Mouse (Mus musculus): Measurements from ENCODE around the gene Ptprd.

Ptprd gene

DNA sequence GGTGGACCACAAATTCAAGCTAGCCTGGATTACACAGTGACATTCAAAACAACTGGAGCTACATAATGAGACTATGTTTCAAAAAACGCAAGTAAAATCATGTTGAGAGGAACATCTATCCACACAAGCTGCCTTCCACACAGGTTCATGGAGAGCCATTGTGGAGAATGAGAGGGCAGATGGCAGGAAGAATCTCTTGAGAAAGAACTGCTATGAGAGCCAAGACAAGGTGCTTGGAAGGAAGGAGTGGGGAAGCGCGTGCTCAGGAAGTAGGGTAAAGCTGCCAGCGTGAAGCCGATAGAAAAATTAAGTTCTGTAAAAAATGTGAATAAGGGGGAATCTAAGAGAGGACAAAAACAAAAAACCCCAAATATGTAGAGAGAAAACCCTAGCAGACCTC is 1808.5 kb downstream of the Ptprd start:
- DNase-seq (ENCODE audit: low spot score in 2 of 2): no peak

DNA sequence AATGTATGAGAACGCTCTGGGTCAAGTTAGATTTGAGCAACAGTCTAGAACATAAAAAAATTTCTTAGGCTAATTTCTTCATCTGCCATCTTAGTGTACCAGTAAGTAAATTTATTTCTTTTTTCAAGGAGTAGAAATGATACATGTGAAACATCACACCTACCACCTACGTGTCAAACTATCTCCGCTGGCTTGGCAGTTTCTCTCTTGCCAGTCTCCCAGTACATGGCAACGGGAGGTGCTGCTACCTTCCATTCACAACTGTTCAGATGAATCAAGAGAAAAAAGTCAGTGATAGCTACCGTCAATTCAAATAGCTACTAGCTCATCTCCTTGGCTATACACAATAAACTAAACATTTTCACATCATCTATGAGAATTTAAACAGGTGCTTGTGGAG is 1823.9 kb downstream of the Ptprd start:
- no peak for DNase-seq (ENCODE audit: low spot score in 2 of 2)

DNA sequence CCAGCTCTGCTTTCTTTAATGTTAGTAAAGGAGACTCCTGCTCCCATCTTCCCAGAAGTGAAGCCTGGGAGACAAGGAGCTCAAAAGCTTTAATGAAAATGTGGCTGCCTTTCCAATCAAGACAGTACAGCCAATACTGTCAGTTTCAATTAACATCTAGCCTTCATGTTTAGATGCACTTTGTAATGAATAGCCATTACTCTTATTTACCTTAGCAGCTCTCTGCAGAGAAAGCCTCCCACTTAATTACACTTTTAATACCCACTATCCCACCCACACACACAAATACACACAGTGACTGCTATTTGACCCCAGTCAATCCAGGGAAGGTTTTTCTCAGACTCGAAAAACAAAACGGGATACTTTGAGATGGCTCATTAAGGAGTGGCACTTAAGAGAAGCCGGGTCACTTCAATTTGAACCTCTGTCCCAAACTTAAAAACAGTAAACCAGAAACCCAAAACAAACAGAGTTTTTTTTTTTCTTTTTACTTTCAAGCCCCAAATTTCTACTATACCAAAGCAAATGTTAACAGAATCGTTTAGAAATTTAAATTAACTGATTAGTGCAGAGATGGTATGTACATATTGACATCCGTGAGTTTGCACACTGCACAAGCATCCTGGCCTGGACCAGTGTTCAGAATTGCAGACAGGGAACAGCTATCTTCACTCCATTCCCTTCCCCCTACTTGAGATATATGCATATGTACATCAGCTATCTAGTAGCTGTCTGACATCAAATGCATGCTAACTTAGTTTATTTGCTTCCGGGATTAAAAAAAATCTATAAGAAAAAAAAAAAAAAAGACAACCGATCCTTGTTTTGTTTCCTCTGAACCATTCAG is 1824.6 kb downstream of the Ptprd start:
- DNase-seq (ENCODE audit: low spot score in 2 of 2): no peak

DNA sequence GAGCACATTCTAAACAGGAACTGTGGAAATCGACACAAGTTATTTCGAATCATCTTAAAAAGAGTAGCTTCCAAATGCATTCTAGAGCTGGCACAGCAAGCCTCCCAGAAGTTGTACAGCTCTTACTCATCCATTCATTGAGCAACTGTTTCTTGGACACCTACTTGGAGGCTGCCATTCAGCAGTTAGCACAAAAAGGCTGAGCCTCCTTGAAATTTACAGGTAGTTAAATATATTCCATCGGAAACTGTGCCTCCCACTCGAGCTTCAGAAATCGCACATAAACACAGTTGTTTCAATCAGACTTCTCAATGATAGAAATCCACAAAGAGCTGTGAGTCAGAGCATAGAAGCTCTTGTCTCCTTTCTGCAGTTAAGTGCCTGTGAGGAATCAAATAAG is 1825.9 kb downstream of the Ptprd start:
- no peak for DNase-seq (ENCODE audit: low spot score in 2 of 2)

DNA sequence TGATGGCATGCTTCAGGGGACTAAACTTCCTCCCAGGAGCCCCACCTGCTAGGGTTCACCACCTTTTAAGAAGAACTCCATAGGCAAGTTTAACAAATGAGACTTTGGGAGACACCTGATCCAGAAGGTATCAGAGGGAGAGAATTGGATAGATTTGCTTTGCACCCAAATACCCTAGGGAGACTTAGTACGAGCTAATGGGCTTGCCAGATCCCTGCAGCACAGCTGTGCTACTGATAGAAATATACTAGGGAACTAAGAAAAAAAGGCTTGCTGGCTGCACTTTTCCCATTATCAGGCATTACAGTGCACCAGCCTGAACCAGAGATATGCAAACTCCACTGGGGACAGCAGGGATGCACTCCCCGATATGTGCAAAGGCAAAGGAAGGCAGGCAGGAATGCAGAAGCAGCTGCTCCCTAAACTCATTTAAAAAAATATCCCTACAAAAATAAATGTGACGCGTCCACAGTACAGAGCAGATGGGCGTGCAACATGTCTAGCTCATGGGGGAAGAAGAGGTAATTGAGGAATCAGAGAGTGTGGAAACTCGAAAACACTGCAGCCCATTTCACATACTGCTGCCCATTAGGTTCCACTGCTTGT is 1831.3 kb downstream of the Ptprd start:
- no peak for DNase-seq (ENCODE audit: low spot score in 2 of 2)

DNA sequence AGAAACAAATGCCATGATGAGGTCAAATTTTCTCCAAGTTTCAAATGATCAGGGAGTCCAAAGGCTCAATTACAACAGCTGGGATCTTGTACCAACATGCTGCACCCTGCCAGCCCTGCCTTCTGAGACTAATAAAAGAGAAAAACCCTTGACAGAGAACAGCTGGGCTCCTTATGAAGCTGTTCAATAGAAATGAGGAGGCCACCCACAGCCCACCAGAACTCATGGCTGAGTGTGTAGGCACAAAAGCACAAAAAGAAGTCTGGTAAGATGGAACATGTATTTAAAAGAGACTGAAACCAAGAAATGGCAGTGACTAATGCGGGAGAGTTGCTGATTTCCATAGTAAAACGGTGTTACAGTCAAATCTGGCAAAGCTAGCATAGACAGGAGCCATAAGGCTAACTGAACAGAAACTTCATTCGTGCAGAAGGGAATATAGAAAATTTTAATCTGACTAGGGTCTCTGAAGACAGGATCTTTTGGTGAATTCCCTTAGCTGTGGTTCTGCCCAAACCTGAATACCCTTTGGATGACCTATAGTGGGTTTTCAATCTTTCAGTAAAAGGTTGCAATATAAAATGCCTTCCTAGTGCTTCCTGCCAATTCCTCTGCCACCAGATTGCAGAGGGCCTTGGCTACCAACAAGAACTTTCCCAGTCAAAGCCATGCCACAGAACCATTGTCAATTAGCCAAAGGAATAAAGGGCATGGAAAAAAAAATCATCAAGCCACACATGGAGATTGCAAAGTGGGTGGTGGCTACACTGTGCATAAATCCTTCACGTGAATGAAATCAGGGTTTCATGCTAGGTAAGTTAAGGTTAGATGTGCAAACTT is 1841.5 kb downstream of the Ptprd start:
- no peak for DNase-seq (ENCODE audit: low spot score in 2 of 2)

DNA sequence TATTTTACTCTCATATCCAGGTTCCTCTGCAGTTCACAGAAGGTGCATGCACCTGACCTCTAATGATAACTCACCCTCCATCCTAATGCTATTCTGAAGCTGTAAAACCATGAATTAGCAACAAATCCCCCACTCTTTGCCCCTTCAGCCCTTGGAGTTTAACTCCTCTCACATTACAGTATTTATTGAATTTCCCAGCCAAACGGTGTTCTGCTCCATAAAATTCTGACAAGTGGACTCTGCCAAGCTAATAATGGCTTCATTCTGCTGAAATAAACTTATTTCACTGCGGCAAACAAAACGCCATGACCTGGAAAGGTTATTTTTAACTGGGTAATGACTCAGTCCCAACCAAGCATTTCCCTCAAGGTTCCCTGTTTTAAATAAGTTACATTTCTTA is 1842.7 kb downstream of the Ptprd start:
- no peak for DNase-seq (ENCODE audit: low spot score in 2 of 2)

DNA sequence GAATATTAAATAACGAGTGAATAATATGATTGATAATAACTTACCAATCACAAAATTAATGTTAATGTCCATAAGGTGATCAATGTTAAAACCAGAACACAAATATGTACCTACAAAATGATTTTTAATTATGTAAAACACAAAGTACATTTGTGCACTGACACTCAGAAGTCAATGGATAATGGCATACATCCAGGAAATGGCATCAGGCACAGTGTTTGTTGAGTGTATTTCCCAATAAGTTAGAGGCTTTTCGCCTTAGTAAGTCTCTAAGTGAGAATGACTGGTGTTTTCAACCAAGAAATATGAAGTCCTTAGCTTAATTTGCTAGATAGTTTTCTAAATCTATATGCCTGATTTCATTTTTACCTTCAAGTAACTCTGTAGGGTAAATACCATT is 1843.5 kb downstream of the Ptprd start:
- DNase-seq (ENCODE audit: low spot score in 2 of 2): no peak

DNA sequence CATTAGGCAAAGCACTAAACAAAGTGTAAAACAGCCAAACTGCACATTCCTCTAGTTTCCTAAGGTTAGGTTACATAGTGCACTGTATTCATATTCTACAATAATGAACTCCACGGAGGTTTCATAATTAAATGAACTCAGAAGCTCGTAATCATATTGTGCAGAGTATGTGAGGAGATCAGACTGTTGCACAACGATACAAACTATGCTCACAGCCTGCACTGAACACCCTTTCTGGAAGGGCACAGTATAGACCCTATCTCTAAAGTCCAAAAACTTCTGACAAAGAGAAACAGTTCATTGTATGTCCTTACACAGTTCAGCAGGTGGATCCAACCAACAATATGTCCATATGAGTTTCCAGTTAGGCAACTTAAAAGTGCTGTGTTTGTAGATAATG is 1844.5 kb downstream of the Ptprd start:
- no peak for DNase-seq (ENCODE audit: low spot score in 2 of 2)

DNA sequence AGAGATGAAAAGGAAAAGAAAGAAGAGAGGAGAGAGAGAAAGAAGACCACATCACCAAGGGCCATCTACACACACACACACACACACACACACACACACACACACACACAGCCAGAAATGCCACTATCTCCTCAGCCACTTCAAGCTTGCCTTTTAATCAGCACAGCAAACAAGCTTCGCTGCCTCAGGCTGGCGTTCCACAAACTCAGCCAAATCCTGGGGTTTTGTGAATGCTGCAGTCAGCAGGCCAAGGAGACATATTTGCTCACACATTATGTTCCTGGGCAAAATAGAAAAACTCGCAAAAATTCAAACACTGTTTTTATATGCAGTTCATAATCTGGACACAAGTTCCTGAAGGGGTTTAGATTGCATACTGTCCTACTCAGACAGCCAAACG is 1845.9 kb downstream of the Ptprd start:
- no peak for DNase-seq (ENCODE audit: low spot score in 2 of 2)

DNA sequence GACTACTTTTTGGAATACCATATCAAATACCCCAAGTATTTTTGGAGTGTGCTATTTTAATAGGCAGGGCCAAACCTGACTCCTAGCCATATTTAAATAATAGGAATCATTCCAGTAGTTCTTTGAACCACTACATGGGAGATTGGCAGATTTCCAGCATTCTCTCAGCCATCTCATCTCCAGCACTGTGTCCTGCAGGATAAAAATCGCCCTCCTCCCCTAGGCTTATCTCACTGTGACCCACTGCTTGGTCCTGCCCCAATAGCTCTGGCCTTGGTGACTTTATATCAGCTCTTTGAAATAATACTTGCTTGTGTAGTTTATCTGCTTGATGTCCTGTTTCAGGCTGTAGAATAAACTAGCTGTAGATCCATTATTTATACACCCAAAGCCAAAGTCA is 1850.2 kb downstream of the Ptprd start:
- no peak for DNase-seq (ENCODE audit: low spot score in 2 of 2)

DNA sequence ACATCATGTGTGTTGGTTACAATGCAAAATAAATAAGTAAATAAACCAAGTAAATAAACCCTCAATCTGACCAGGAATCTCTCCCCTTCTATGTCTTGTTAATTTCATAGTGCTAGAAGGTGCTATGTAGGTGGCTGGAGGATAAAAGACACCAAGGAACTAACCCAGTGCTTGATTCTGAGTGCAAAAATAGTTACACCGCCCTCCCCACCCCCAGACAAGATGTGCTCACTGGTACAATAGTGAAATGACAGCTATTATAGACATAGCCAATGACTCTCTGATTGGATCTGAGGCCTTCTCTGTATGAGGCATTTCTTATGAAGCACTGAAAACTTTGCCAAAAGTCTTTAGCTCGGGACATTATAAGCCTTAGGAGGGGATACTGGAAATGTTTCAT is 1857.6 kb downstream of the Ptprd start:
- DNase-seq (ENCODE audit: low spot score in 2 of 2): no peak

DNA sequence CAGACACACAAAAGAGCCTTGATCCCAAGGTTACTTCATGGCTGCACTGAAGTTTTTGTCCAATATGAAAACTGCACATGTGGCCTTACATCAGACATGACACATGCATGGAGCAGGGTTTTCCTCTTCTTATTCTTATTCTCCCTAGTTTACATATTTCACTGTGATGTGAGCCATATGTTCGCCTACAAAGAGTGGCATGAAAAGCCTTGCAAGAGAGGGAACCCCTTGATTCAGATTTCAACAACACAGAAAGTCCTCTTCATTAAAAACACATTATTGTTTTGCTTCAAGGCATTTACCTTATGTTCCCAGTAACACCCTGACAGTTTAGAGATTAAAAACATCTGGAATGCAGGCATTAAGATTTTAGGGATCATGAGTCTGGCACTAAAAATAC is 1859.3 kb downstream of the Ptprd start:
- no peak for DNase-seq (ENCODE audit: low spot score in 2 of 2)

DNA sequence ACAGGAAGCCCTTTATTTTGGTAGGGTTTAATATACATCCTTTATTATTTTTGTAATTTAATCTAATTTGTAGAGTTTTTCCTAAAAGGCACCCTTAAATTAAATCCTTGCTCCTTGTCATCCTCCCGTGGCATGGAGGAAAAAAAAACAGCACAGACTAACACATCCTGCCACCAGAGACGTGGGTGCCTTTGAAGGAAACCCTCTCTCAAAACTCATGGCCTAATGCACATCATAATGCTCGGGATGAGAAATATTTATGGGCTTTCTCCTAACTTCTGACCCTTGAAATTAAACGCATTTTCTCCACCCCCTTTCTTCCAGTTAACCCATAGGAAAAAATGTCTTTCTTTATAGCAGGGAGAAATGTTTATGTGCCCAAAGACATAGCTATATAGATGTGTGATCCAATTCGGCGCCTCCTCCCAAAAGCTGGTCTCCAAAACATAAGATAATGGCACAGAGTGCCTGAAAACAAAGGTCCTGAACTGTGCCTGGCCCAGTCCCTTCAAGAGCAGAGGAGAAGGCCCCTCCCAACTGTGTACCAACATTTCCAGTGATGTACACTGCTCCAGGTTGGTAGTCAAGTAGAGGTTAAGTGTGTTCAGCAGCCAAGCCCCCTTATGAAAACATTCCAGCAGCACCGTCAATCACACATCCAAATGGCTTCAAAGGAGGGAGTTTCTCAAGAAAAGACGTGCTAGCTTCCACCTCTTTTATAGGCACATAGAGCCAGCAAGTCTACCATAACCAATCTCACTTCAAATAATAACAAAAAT is 1860.4 kb downstream of the Ptprd start:
- no peak for DNase-seq (ENCODE audit: low spot score in 2 of 2)

DNA sequence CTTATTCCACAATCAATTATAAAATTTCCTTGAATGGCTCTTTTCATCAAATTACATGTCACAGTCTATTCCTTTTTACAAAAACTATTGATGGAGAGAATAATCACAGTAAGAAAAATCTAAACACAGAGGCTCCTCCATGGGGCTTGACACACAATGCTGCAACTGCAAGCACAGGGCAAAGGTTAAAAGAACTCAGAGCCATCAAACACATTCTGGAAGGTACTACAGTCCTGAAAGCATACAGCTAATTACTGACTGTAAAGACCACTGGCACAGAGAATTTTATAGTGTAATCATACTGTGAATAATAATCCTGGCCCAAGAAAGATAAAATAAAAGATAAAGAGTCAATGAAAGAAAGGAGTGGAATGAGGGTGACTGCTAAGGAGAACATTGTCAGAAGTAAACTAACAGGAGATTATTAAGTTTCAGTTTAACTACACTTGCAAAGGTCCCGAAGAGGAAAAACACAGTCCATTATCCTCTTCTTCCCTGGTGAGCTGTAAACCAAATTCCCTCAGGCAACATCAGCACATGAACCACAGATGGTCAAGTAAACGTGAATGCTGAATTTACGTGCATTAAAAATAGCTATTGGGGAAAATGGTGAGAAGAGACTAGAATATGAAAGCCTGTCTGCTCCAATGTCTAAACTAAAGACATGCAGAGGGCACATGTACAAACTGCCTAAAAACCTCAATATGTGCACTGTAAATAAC is 1861.4 kb downstream of the Ptprd start:
- no peak for DNase-seq (ENCODE audit: low spot score in 2 of 2)

DNA sequence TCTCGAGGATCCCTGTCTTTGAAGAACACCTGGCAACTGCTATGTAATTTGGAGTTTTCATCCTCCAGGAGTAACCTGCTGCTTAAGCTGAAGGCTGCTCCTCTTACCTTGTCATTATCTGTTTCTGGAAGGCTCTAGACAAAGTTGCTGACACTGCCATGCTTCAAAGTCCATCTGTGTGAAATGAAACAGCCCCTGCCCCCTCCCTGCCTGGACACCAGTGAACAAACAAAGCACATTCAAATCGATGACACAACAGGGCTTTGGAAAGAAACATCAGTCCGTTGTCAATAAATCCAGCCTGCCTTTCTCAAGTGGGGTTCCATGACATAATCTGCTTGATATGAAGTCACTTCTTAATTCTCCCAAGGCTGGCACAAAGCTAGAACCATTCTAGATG is 1867.7 kb downstream of the Ptprd start:
- no peak for DNase-seq (ENCODE audit: low spot score in 2 of 2)

DNA sequence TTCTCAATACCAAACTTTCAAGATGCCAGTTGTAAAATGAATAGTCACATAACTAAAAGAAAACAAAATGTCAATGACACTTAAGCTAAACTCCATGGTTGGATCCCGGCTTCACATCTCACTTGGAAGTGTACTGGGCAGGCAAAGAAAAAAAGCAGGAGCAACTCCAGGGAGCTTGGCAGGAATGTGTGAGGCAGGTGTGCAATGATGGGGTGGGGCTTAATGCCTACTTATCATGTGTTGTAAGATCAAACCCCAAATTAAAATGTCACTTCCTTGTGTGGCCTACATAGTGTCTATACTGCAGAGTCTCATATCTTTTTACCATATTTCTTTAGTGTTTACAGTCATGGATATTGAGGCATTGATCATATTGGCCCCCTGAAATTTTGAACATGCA is 1873.8 kb downstream of the Ptprd start:
- no peak for DNase-seq (ENCODE audit: low spot score in 2 of 2)

DNA sequence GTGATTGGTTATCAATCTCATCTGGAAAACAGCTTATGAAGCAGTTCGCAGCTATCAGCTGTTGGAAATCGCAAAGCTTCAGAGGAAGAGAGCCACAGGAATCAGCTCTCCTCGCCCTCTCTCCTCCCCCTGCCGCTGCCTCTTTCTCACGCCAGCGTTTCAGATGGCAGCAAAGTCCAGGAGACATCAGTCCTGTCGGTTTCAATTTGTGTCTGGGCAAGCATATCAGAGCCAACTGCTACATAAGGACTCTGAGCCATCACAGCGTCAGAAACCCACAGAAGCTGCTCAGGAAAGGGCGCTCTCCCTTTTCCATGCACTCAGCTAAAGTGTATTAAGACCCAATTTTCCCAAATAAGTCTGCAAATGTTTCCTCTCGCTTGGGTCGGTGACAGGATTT is 1884.4 kb downstream of the Ptprd start:
- DNase-seq (ENCODE audit: low spot score in 2 of 2): no peak

DNA sequence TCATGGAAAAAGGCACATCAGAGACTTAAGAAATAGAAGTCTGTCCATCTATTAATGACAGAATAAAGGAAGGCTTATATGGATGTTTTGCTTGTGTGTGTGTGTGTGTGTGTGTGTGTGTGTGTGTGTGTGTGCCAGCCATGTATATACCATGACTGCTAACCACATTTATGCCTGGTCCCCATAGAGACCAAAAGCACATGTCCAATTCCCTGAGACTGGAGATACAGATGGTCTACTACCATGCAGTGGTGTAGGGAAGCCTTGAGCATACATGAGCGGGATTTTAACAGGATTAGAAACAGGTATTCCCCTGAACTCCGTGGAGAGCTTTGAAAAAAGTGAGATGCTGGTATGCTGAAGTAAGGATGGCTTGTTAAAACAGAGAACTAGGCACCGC is 1886.1 kb downstream of the Ptprd start:
- DNase-seq (ENCODE audit: low spot score in 2 of 2): no peak

DNA sequence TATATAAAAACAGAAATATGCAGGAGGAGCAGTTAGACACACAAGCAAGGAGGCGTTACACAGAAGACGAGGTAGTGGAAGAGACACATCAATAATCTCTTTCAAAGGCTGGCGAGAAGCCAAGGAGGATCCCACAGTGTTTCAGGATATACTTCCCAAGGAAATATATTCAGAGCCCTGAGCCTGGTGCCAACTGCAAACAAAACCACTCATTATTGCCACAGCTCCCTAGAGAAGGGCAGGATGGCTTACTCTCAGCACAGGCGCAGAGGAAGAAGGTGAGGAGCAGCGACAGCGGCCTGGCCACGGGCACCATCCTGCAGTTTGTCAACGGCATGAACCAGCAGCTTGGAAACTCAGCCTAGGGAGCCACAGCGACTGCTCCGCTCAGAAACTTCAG is 1886.8 kb downstream of the Ptprd start:
- no peak for DNase-seq (ENCODE audit: low spot score in 2 of 2)

DNA sequence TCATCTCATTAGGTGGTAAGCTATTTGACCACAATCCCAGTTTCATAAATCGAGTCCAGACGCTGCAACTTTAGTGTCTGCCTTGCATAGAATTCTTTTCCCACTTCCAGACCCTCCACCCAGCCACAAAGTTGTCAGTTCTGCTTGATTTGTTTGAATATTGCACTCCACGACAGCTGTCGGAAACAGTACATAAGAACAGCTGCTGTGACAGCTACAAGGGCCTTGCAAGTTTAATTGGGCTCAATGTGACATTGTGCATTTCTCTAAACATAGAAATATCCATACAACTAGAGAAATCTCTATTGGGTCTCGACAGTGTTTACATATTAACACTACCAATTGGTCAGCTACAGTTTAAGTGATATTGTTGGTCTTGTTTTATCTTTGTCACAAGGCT is 1887.3 kb downstream of the Ptprd start:
- DNase-seq (ENCODE audit: low spot score in 2 of 2): no peak

Data from frontal cortex, postnatal 25 days (tissue).